In genomic region chr11:7214761-7215160, GRCm38 (mm10) we compare ENCODE assay signal across 8 mouse cellular contexts. TPM values are rescaled to one million over a fixed set of nuclear protein-coding genes. Genes with fewer than 3 reads are reported as not detected.
DNase-seq lines count a peak whose midpoint lies in the region; ATAC-seq and TF ChIP-seq lines count a peak whose summit lies in the region.

No protein-coding gene starts in this region.

- peaks cover 3% of the 10 kb centered on the region for H3K36me3 ChIP-seq in embryonic facial prominence, embryonic 14.5 days (ENCODE audit: control insufficient read depth, insufficient read depth, low read length)
- H3K36me3 ChIP-seq in heart, embryonic 13.5 days = no peaks in the 10 kb centered on the region
- H3K36me3 ChIP-seq in lung, embryonic 14.5 days (ENCODE audit: insufficient read depth) = no peaks in the 10 kb centered on the region

- H3K4me3 ChIP-seq in embryonic facial prominence, embryonic 14.5 days (ENCODE audit: low read depth, low read length) = peak overlapping the region; percentile 66
- H3K4me3 ChIP-seq in heart, embryonic 13.5 days = peak overlapping the region; percentile 69
- peak overlapping the region; percentile 56; the same call in 1 of the 2 replicates for H3K4me3 ChIP-seq in lung, embryonic 14.5 days (ENCODE audit: low read depth, low read length)

- H3K4me1 ChIP-seq in embryonic facial prominence, embryonic 14.5 days (ENCODE audit: control insufficient read depth, insufficient read depth, low read length) = peaks cover 7% of the 10 kb centered on the region; the same call in 1 of the 2 replicates
- peaks cover 48% of the 10 kb centered on the region for H3K4me1 ChIP-seq in heart, embryonic 13.5 days
- peaks cover 6% of the 10 kb centered on the region; the same call in 1 of the 2 replicates for H3K4me1 ChIP-seq in lung, embryonic 14.5 days (ENCODE audit: insufficient read depth)

- H3K4me2 ChIP-seq in embryonic facial prominence, embryonic 14.5 days (ENCODE audit: low read depth, low read length) = peak overlapping the region; percentile 73
- peak overlapping the region; percentile 97 for H3K4me2 ChIP-seq in heart, embryonic 13.5 days
- H3K4me2 ChIP-seq in lung, embryonic 14.5 days = peak overlapping the region; percentile 92

- H3K27ac ChIP-seq in embryonic facial prominence, embryonic 14.5 days (replicated peaks; ENCODE audit: low read depth, low read length) = peak overlapping the region; percentile 24; the same call in 1 of the 2 replicates
- no peak overlapping the region for H3K27ac ChIP-seq in heart, embryonic 13.5 days (replicated peaks)
- no peak overlapping the region for H3K27ac ChIP-seq in lung, embryonic 14.5 days (ENCODE audit: low read depth)

- no peaks in the 10 kb centered on the region for H3K9me3 ChIP-seq in embryonic facial prominence, embryonic 14.5 days (ENCODE audit: control insufficient read depth, low read length)
- H3K9me3 ChIP-seq in heart, embryonic 13.5 days = no peaks in the 10 kb centered on the region
- no peaks in the 10 kb centered on the region for H3K9me3 ChIP-seq in lung, embryonic 14.5 days (ENCODE audit: low read depth, low read length)

- no peaks in the 10 kb centered on the region; the same call in 1 of the 2 replicates for H3K27me3 ChIP-seq in embryonic facial prominence, embryonic 14.5 days (replicated peaks; ENCODE audit: control insufficient read depth, insufficient read depth, low read length)
- peaks cover 38% of the 10 kb centered on the region for H3K27me3 ChIP-seq in heart, embryonic 13.5 days (replicated peaks)
- peaks cover 40% of the 10 kb centered on the region for H3K27me3 ChIP-seq in lung, embryonic 14.5 days (ENCODE audit: insufficient read depth, low read length)

- peak; percentile 78 for TF ChIP-seq CTCF in lung, embryonic 14.5 days (IDR thresholded peaks at IDR 0.05; ENCODE audit: low read depth)

- no peak for ATAC-seq in embryonic facial prominence, embryonic 14.5 days (ENCODE audit: low read depth)
- no peak for ATAC-seq in heart, embryonic 13.5 days (ENCODE audit: extremely low read depth, insufficient number of reproducible peaks, low FRiP score, low TSS enrichment)
- ATAC-seq in lung, embryonic 14.5 days (ENCODE audit: insufficient read depth) = no peak

- DNase-seq in cerebellum, postnatal 36 days = peak; percentile 42 to 55
- DNase-seq in cerebellum, adult 11 months = no peak
- peak; percentile 89 for DNase-seq in embryonic facial prominence, embryonic 14.5 days (ENCODE audit: low spot score)
- DNase-seq in kidney, postnatal 10 days = peak; percentile 84
- peak; percentile 86 for DNase-seq in lung, embryonic 14.5 days
- peak; percentile 73 to 79 for DNase-seq in right cerebral cortex, adult 2 months (ENCODE audit: low spot score in 2 of 2)
- no peak for DNase-seq in ovary, postnatal 36 days (ENCODE audit: low spot score)

- WGBS in embryonic facial prominence, embryonic 14.5 days = 5% methylated on average over 14 of the region's 14 CpGs
- 5% methylated on average over 14 of the region's 14 CpGs for WGBS in heart, embryonic 13.5 days
- 2% methylated on average over 14 of the region's 14 CpGs for WGBS in lung, embryonic 14.5 days

- H3K9ac ChIP-seq in embryonic facial prominence, embryonic 14.5 days (ENCODE audit: low read depth, low read length) = no peak overlapping the region
- H3K9ac ChIP-seq in heart, embryonic 13.5 days = no peak overlapping the region
- H3K9ac ChIP-seq in lung, embryonic 14.5 days = no peak overlapping the region

RNA-seq across cellular contexts. Expression of gene Igfbp3, which starts 1.0 kb away (rescaled TPM):
- polyA plus RNA-seq in embryonic facial prominence, embryonic 14.5 days (2014; fragmentation: Nextera tagmentation; extraction: Ambion mirVana) = 258 and 266 TPM in 2 replicates
- 34.0 and 34.5 TPM in 2 replicates for polyA plus RNA-seq in heart, embryonic 13.5 days (2015; fragmentation: Nextera tagmentation; extraction: Ambion mirVana)
- 14.4 and 15.3 TPM in 2 replicates for polyA plus RNA-seq in lung, embryonic 14.5 days (2014; fragmentation: Nextera tagmentation; extraction: Ambion mirVana)

RNA-seq across cellular contexts. Expression of gene Igfbp1, which starts 17.2 kb away (rescaled TPM):
- 0.40 and 0.52 TPM in 2 replicates for polyA plus RNA-seq in embryonic facial prominence, embryonic 14.5 days (2014; fragmentation: Nextera tagmentation; extraction: Ambion mirVana)
- polyA plus RNA-seq in heart, embryonic 13.5 days (2015; fragmentation: Nextera tagmentation; extraction: Ambion mirVana) = 0.37 and 2.5 TPM in 2 replicates
- polyA plus RNA-seq in lung, embryonic 14.5 days (2014; fragmentation: Nextera tagmentation; extraction: Ambion mirVana) = 0.12 and 0.41 TPM in 2 replicates

RNA-seq across cellular contexts. Expression of gene Gm11985, which starts 26.4 kb away (rescaled TPM):
- not detected in 2 replicates for polyA plus RNA-seq in embryonic facial prominence, embryonic 14.5 days (2014; fragmentation: Nextera tagmentation; extraction: Ambion mirVana)
- polyA plus RNA-seq in heart, embryonic 13.5 days (2015; fragmentation: Nextera tagmentation; extraction: Ambion mirVana) = not detected in 2 replicates
- polyA plus RNA-seq in lung, embryonic 14.5 days (2014; fragmentation: Nextera tagmentation; extraction: Ambion mirVana) = not detected in 2 replicates

Comparison
In these comparisons a context has a peak if more than half of its experiments do, and no peak if none do; other contexts are left out.
1. DNase-seq: peak in cerebellum, postnatal 36 days (2 of 2), embryonic facial prominence, embryonic 14.5 days (single experiment), kidney, postnatal 10 days (single experiment), lung, embryonic 14.5 days (single experiment) and right cerebral cortex, adult 2 months (2 of 2); none in cerebellum, adult 11 months (single experiment) and ovary, postnatal 36 days (single experiment).
2. Peak in every context shown above with its lines, with median percentiles within 50 percentile points of each other: H3K4me2 ChIP-seq and H3K4me3 ChIP-seq.